Mouse (Mus musculus) heart, embryonic 10.5 days (tissue): ENCODE measurements around the gene Ywhag. TPM values are rescaled to one million over a fixed set of nuclear protein-coding genes. Genes with fewer than 3 reads are reported as not detected.

Experiments used
- DNase-seq: peaks from one replicate; pipeline ENCODE4 v3.0.0-alpha.2; 2017; ENCODE audit warnings: low spot score
- H3K27ac ChIP-seq: fragments of 300-500 bp; sonication (generic); 2 replicates; pipeline ENCODE4 v1.5.1; 2016; ENCODE audit warnings: mild to moderate bottlenecking
- H3K27me3 ChIP-seq: fragments of 300-500 bp; sonication (generic); 2 replicates; pipeline ENCODE4 v1.6.1; 2016; ENCODE audit warnings: mild to moderate bottlenecking; ENCODE audit not compliant: poor library complexity, insufficient read depth, severe bottlenecking
- H3K36me3 ChIP-seq: fragments of 300-500 bp; sonication (generic); 2 replicates; pipeline ENCODE4 v1.6.1; 2016; ENCODE audit warnings: mild to moderate bottlenecking, moderate library complexity
- H3K4me1 ChIP-seq: fragments of 300-500 bp; sonication (generic); 2 replicates; pipeline ENCODE4 v1.6.1; 2016; ENCODE audit warnings: mild to moderate bottlenecking
- H3K4me3 ChIP-seq: fragments of 300-500 bp; sonication (generic); 2 replicates; pipeline ENCODE4 v1.5.1; 2016; ENCODE audit warnings: mild to moderate bottlenecking, moderate library complexity
- H3K9me3 ChIP-seq: fragments of 300-500 bp; sonication (generic); 2 replicates; pipeline ENCODE4 v1.6.1; 2016; ENCODE audit warnings: mild to moderate bottlenecking, moderate library complexity
- WGBS: fragments of 180-500 bp; shearing (Covaris S2); methylation state at CpG from one replicate; pipeline ENCODE4 v1.1.7; 2016; 5-methylcytosine and 5-hydroxymethylcytosine counted together
- polyA plus RNA-seq: library from polyadenylated mRNA; unstranded; fragments of >200 nt; fragmentation: Nextera tagmentation; extraction: Ambion mirVana; gene quantifications from 2 replicates; pipeline ENCODE4 v1.2.1, GENCODE M21; 2016

Gene Ywhag
- polyA plus RNA-seq, 1 experiment from 2014 or later: 227 TPM

DNA sequence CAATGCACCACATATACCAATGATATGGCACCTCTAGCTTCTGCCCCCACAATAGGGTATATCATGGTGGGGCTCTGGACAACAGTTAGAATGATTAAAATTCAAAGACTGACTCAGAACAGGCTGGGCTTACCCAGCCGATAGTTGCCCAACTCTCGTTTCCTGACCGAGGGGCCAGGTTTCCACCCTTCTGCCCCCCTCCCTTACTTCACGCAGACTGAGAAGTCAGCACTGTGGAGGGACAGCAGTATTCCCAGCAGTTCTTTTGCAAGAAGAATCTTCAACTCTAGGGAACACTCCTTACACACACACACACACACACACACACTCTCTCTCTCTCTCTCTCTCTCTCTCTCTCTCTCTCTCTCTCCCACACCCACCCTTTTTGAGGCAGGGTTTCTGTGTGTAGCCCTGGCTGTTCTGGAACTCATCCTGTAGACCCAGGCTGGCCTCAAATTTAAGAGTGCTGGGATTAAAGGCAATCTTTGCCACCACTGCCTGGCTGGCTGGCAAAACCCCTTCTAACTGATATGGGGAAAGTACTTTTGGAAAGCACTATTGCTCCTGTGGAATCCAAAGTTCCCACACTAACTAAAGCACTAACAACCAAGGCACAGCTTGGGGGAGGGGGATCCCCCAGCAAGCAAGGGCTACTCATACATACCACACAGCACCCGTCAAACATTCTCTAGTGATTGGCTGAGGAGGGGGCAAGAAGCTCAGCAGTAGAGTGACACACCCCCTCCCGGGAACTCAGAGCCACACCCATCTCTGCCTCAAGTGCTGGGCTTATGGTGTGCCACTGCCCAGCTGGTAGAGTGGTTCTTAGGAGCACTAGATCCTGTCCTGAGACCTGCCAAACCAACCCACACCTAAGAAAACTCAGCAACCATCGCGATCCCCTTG, 28.8 kb downstream of the Ywhag start:
- Histone ChIP-seq H3K4me3 (no peak overlapping the region), H3K36me3 (peaks cover 39% of the 10 kb centered on the region), H3K27ac (peak overlapping the region; percentile 4; the same call in 1 of the 2 replicates), H3K4me1 (peaks cover 47% of the 10 kb centered on the region), H3K9me3 (no peaks in the 10 kb centered on the region), H3K27me3 (no peaks in the 10 kb centered on the region)
- WGBS: 56% methylated on average over 8 of the region's 8 CpGs
- no peak for DNase-seq

DNA sequence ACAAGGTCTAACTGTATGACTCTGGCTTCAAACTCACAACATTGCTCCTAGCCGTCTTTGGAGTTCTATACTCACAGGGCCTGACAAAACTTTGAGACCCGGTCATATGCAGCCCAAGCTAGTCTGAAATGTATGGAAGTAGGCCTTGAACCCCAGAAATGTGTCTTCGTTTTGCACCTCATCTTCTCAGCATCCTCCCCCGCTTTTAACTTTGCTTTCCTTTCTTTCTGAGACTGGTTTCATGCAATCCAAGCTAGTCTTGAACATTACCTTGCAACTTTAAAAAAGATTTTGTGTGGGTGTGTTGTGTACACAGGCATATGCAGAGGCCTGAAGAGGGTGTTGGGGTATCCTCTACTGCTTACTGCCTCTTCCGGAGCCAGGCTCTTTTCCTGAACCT, 30.2 kb downstream of the Ywhag start:
- Histone ChIP-seq H3K4me1 (peaks cover 41% of the 10 kb centered on the region), H3K27ac (0 out of 2 replicates have a peak overlapping the region, but pooled peaks have one; percentile 3), H3K4me3 (peak overlapping the region; percentile 55; the same call in 1 of the 2 replicates), H3K9me3 (no peaks in the 10 kb centered on the region), H3K27me3 (no peaks in the 10 kb centered on the region), H3K36me3 (peaks cover 26% of the 10 kb centered on the region)
- 64% methylated on average over 5 of the region's 5 CpGs for WGBS
- DNase-seq: no peak

DNA sequence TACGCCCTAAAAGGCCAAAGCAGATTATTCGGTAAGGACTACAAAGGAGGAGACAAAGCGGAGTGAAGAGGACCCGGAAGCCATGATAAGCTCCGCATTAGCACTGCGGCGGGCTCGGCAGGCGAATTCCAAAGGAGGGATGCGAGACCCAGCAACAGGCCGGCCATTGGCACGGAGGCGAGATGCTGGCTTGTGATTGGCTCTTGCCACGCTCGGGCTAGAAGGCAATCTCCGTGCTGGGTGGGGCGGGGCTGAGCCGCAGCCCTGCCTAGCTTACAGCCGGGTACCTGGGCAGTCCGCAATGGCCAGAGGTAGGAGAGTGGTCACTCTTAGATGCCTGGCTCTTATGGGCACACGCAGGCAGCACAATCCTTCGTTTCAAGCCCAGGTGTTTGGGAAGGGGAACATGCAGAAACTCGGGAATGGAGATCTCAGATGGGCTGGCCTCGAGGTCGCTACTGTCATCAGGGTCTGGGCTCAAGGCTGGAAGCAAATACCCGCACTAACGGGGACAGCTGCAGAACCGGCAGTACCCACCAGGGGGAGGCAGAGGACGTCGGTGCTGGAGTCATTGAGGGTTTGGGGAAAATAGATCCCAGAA, 30.8 kb downstream of the Ywhag start:
- Histone ChIP-seq H3K4me3 (peak overlapping the region; percentile 55), H3K9me3 (no peaks in the 10 kb centered on the region), H3K36me3 (peaks cover 20% of the 10 kb centered on the region), H3K27ac (peak overlapping the region; percentile 85), H3K4me1 (peaks cover 36% of the 10 kb centered on the region), H3K27me3 (no peaks in the 10 kb centered on the region)
- DNase-seq: peak; percentile 97
- under 1% methylated on average over 30 of the region's 30 CpGs for WGBS

DNA sequence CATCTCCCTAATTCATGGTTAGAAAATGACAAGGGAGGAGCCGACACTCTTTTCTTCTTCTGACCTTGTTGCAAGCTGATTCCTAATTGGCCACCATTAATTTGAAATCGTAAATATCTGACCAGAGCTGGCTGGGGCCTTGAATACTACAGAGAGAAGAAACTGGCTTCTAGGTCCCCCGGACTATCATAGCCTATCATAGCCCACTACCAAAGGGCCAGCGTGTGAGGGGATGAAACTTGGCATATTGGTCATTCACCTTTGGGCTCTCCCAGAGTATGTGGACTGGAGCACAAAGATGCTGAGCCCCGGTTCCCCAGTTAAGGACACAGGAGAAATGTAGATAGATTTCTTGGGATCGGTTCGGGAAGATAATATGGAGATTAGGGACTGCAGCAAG, 31.4 kb downstream of the Ywhag start:
- no peaks in the 10 kb centered on the region for H3K9me3 ChIP-seq
- H3K36me3 ChIP-seq: peaks cover 20% of the 10 kb centered on the region
- 28% methylated on average over 7 of the region's 7 CpGs for WGBS
- no peaks in the 10 kb centered on the region for H3K27me3 ChIP-seq
- H3K4me3 ChIP-seq: peak overlapping the region; percentile 55
- H3K4me1 ChIP-seq: peaks cover 36% of the 10 kb centered on the region
- DNase-seq: no peak
- peak overlapping the region; percentile 85 for H3K27ac ChIP-seq

DNA sequence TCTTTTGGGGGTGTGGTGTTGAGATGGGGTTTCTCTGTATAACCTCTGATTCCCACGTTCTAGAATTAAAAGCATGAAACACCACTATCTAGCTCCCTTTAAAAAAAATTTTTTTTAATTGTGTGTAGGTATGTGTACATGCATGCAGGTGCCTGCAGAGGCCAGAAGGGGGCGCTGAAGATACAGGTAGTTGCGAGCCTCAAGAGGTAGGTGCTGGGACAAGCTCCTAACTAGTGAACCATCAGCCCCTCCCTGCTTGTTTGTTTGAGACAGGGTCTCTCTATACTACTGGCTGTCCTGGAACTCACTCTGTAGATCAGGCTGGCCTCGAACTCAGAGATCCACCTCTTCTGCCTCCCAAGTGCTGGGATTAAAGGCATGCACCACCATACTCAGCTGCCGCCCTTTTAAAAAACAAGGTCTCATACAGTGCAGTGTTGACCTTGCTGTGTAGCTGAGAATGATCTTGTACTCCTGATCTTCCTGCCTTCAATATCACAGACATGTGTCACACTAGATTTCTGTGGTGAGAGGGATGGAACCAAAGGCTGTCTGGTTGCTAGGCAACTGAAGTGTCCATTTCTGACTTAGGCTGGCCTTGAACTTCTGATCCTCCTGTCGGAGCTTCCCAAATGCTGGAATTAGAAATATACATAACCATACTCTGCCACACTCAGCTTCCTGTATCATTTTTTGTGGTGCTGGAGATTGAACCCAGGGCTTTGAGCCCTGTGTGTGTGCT, 32.9 kb downstream of the Ywhag start:
- no peaks in the 10 kb centered on the region for H3K9me3 ChIP-seq
- H3K27me3 ChIP-seq: no peaks in the 10 kb centered on the region
- no peak for DNase-seq
- peaks cover 25% of the 10 kb centered on the region for H3K4me1 ChIP-seq
- H3K27ac ChIP-seq: no peak overlapping the region
- no peak overlapping the region for H3K4me3 ChIP-seq
- WGBS: 59% methylated on average over 6 of the region's 6 CpGs
- peaks cover 5% of the 10 kb centered on the region for H3K36me3 ChIP-seq

DNA sequence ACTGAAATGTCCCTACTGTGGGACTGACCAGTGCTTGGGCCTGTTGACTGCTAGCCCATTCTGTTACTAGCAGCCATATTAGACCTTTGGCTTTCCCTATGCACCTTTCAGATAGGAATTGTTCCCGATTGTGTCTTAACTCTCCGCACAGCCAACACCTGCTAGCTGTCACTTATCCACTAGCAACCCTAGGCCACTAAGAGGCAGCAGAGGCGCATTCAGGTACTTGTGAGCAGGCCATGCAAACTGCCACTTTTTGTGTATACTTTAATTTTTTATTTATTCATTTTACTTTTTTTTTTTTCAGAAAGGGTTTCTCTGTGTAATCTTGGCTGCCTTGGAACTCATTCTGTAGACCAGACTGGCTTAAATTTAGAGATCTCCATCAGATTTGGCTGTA, 33.7 kb downstream of the Ywhag start:
- H3K27me3 ChIP-seq: no peaks in the 10 kb centered on the region
- no peak overlapping the region for H3K4me3 ChIP-seq
- H3K36me3 ChIP-seq: peaks cover 4% of the 10 kb centered on the region; the same call in 1 of the 2 replicates
- H3K4me1 ChIP-seq: peaks cover 20% of the 10 kb centered on the region
- 77% methylated on average over 3 of the region's 3 CpGs for WGBS
- no peak overlapping the region for H3K27ac ChIP-seq
- no peak for DNase-seq
- no peaks in the 10 kb centered on the region for H3K9me3 ChIP-seq

DNA sequence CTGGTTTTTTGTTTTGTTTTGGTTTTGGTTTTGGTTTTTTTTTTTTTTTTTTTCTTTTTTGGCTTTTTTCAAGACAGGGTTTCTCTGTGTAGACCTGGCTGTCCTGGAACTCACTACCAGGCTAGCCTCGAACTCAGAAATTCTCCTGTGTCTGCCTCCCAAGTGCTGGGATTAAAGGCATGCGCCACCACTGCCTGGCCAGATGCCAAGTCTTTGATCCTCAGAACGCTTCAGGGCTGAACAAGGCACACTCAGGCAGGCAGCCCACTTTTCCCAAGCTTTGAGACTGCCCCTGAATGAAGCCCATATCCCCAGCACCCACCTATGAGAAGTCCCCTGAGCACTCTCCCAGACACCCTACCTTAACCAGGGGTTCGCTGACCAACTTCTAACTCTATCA, 34.6 kb downstream of the Ywhag start:
- Histone ChIP-seq H3K27ac (no peak overlapping the region), H3K4me1 (peaks cover 18% of the 10 kb centered on the region), H3K9me3 (no peaks in the 10 kb centered on the region), H3K4me3 (no peak overlapping the region), H3K27me3 (no peaks in the 10 kb centered on the region), H3K36me3 (peaks cover 4% of the 10 kb centered on the region; the same call in 1 of the 2 replicates)
- 62% methylated on average over 4 of the region's 4 CpGs for WGBS
- DNase-seq: no peak

DNA sequence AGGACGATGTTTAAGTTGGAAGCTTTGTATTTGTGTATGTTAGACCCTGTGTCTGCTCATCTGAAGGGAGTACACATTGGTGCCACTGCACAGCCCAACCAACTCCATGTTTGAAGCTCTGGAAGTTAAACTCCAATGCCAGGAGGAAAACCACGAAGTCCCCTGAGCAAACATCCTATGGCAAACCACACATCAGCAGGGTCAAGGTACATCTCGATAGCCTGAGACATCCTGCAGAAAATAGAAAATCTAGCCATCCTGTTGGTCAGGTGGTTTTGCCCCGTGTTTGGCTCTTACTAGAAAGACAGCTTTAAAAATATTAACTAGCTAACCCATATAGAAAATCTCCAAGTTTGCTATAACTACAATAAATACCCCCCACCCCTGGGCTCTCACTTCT, 35.4 kb downstream of the Ywhag start:
- Histone ChIP-seq H3K27ac (no peak overlapping the region), H3K27me3 (no peaks in the 10 kb centered on the region), H3K4me3 (no peak overlapping the region), H3K36me3 (no peaks in the 10 kb centered on the region), H3K9me3 (no peaks in the 10 kb centered on the region), H3K4me1 (peaks cover 16% of the 10 kb centered on the region)
- no peak for DNase-seq
- 80% methylated on average over 4 of the region's 4 CpGs for WGBS

DNA sequence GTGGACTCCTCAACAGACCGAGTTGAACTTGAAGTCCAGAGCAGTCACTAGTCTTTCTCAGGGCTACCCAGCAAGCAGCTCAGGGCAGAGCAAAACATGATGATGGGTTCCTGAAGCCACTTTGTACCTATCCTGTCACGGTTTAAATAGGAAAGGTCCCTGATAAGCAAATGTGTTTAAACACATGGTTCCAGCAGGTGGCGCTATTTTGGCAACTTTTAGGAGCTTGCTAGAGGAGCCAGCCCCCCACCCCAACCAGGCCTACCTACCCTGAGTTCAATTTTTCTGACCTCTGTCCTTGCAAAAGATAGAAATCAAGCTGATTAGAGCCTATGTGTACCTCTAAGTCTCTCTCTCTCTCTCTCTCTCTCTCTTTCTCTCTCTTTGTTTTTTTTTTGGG, 36.4 kb downstream of the Ywhag start:
- DNase-seq: no peak
- Histone ChIP-seq H3K36me3 (no peaks in the 10 kb centered on the region), H3K27me3 (no peaks in the 10 kb centered on the region), H3K4me1 (peaks cover 14% of the 10 kb centered on the region), H3K9me3 (no peaks in the 10 kb centered on the region), H3K4me3 (no peak overlapping the region), H3K27ac (no peak overlapping the region)
- WGBS: 13% methylated on average over 3 of the region's 3 CpGs

DNA sequence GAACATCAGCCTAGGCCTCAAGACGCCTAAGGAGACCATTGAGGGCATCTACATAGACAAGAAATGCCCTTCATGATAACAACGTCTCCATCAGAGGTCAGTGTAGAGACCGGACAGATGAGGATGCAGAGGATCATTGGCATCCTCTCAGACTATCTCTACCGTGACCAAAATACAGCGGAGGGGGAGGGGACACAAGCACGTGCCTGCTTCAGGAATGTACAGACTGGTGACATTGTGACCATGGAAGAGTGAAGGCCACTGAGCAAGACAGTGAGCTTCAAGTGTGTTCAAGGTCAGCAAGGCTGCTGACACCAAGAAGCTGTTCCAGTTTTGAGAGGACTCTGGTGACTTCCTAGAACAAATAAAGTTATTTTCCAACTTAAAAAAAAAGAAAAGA, 39.5 kb downstream of the Ywhag start:
- WGBS: 42% methylated on average over 6 of the region's 6 CpGs
- no peaks in the 10 kb centered on the region for H3K36me3 ChIP-seq
- no peaks in the 10 kb centered on the region for H3K9me3 ChIP-seq
- peak overlapping the region; percentile 63 for H3K27ac ChIP-seq
- peaks cover 8% of the 10 kb centered on the region for H3K27me3 ChIP-seq
- H3K4me1 ChIP-seq: peaks cover 20% of the 10 kb centered on the region
- H3K4me3 ChIP-seq: no peak overlapping the region
- no peak for DNase-seq

DNA sequence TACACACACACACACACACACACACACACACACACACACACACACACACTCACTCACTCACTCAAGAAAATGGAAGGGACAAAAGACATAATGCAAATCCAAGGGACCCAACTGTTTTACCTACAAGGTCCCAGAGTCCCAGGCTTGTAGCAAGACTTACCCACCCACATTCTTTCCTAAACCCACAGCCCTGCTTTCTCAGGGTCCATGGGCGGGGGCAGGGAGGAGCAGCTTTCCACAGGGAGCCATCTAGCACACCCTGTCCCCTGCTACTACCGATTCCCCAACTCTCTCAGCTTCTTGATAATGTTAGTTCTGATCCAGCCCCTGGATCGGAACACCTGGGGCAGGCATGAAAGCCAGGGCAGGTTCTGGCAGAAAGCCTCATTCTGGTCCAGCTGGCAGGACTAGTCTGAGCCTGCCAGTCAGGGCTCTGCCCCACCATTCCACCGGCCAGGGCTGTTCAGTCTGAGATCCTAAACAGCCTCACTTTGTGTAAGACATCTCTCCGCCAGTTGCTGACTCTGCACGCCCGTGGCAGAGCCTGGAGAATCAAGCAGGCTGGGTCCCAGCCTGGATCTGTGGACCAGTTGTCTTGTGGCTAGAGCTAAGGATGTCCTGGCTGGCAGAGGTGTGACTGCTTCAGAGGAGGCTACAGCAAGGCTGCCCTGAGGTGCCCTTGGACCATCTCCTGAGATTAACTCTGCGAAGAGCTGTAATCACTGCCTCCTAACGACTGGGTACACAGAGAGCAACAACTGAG, 41.6 kb downstream of the Ywhag start:
- Histone ChIP-seq H3K4me3 (no peak overlapping the region), H3K27me3 (peaks cover 18% of the 10 kb centered on the region), H3K36me3 (no peaks in the 10 kb centered on the region), H3K27ac (peak overlapping the region; percentile 47; the same call in 1 of the 2 replicates), H3K9me3 (no peaks in the 10 kb centered on the region), H3K4me1 (peaks cover 23% of the 10 kb centered on the region)
- WGBS: 43% methylated on average over 9 of the region's 9 CpGs
- no peak for DNase-seq

DNA sequence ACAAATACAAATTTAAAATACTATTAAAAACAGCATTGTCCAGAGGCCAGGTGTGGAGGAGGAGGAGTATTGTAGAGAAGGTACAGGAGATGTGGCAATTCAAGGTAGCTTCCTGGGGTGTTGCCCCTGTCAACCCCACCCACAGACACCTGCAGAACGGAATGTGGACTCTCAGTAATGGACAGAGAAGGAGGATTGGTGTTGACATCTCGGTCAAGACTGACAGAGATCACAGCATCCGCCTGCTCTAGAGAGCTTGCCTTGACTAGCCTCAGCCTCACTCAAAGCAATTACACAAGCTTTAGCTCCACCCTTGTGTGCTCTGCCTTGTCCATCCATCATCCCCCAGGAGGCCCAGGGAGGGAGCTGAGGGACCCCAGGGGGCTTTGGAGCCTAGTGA, 43.5 kb downstream of the Ywhag start:
- WGBS: 46% methylated on average over 3 of the region's 3 CpGs
- no peak for DNase-seq
- no peaks in the 10 kb centered on the region for H3K9me3 ChIP-seq
- no peak overlapping the region for H3K4me3 ChIP-seq
- H3K36me3 ChIP-seq: no peaks in the 10 kb centered on the region
- H3K4me1 ChIP-seq: peaks cover 28% of the 10 kb centered on the region
- H3K27me3 ChIP-seq: peaks cover 26% of the 10 kb centered on the region
- no peak overlapping the region for H3K27ac ChIP-seq
